Mouse (Mus musculus) layer of hippocampus, adult 9-11 months (tissue): ENCODE measurements around the gene Papln.

Source experiments
- DNase-seq: peaks from one replicate; pipeline ENCODE4 v3.0.0; 2022

The Papln gene

DNA sequence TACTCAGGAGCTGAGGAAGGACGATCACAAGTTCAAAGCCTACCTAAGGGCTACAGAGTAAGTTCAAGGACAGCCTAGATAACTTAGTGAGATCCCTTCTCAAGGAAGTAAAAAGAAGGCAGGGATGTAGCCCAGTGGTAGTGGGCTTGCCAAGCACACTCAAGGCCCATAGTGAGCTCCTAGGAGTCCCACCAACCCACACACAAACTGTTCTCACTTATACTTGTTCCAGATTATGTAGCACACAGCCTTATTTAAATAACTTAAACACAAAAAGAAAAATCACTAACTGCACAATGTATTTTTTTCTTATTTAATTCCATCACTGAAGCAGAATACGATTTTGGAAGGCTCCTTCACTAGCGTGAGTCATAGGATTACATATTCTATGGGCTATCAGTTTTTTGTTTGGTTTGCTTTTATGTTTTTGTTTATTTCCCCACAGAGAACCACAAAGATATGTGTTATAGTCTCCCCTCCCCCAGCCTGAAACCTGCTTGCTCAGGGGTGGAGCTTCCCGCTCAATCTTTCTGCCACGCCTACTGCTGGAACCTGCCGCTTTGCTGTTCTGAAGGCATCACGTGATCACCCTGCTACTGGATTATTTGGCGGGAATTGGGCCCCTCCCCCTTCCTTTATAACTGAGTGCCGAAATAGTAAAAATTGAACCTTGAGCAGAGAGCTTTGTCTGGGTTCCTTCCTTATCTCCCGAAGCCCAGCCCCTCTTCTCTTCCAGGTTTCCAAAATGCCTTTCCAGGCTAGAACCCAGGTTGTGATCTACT is 78.2 kb downstream of the Papln start:
- no peak for DNase-seq
